Mouse (Mus musculus) thymus, postnatal 10 days (tissue): ENCODE results near the gene Ube2k.

ENCODE experiments used
- DNase-seq, 2 experiments: peaks; one replicate each; pipeline ENCODE4 v3.0.0; 2021; ENCODE audit warnings: low spot score in 2 of 2

The Ube2k gene

GRCm38 (mm10) chr5:65638896-65639295 is 101.9 kb downstream of the Ube2k start:
- no peak for DNase-seq
